Mouse (Mus musculus): Measurements from ENCODE around the gene Appl1. TPM values are rescaled to one million over a fixed set of nuclear protein-coding genes. Genes with fewer than 3 reads are reported as not detected.

Appl1 gene
- polyA plus RNA-seq, 1 experiment from 2014 or later, result 50.4 TPM

GRCm38 (mm10) chr14:26890777-26891176, 80.3 kb downstream of the Appl1 start:
- Histone ChIP-seq H3K9ac (no peak overlapping the region), H3K36me3 (no peaks in the 10 kb centered on the region), H3K27me3 (no peaks in the 10 kb centered on the region), H3K4me3 (no peak overlapping the region), H3K4me2 (no peak overlapping the region), H3K27ac (replicated peaks) (no peak overlapping the region), H3K9me3 (no peaks in the 10 kb centered on the region), H3K4me1 (replicated peaks) (no peaks in the 10 kb centered on the region)
- ATAC-seq (ENCODE audit: low read depth), result no peak
- WGBS, result 91% methylated on average over 3 of the region's 3 CpGs

- no peaks in the 10 kb centered on the region for H3K9me3 ChIP-seq
- no peak overlapping the region for H3K4me3 ChIP-seq
- WGBS, result 61% methylated on average over 3 of the region's 3 CpGs
- no peak for ATAC-seq (ENCODE audit: low read depth)
- H3K4me1 ChIP-seq (replicated peaks), result no peaks in the 10 kb centered on the region
- H3K27ac ChIP-seq (replicated peaks), result no peak overlapping the region
- H3K9ac ChIP-seq, result no peak overlapping the region
- no peaks in the 10 kb centered on the region for H3K27me3 ChIP-seq
- no peak overlapping the region for H3K4me2 ChIP-seq
- H3K36me3 ChIP-seq, result no peaks in the 10 kb centered on the region
Observed at GRCm38 (mm10) chr14:26887244-26887643, 83.8 kb downstream of the Appl1 start.

- no peaks in the 10 kb centered on the region for H3K27me3 ChIP-seq
- ATAC-seq (ENCODE audit: low read depth), result no peak
- H3K4me3 ChIP-seq, result no peak overlapping the region
- 88% methylated on average over 5 of the region's 5 CpGs for WGBS
- H3K36me3 ChIP-seq, result no peaks in the 10 kb centered on the region
- H3K4me2 ChIP-seq, result no peak overlapping the region
- H3K9ac ChIP-seq, result no peak overlapping the region
- no peak overlapping the region for H3K27ac ChIP-seq (replicated peaks)
- H3K9me3 ChIP-seq, result no peaks in the 10 kb centered on the region
- no peaks in the 10 kb centered on the region for H3K4me1 ChIP-seq (replicated peaks)
Observed at GRCm38 (mm10) chr14:26881700-26882099, 89.3 kb downstream of the Appl1 start.

- no peaks in the 10 kb centered on the region for H3K36me3 ChIP-seq
- H3K27me3 ChIP-seq, result no peaks in the 10 kb centered on the region
- H3K4me1 ChIP-seq (replicated peaks), result no peaks in the 10 kb centered on the region
- H3K4me2 ChIP-seq, result no peak overlapping the region
- no peak for ATAC-seq (ENCODE audit: low read depth)
- H3K9me3 ChIP-seq, result no peaks in the 10 kb centered on the region
- H3K4me3 ChIP-seq, result no peak overlapping the region
- 78% methylated on average over 2 of the region's 2 CpGs for WGBS
- H3K27ac ChIP-seq (replicated peaks), result no peak overlapping the region
- H3K9ac ChIP-seq, result no peak overlapping the region
Observed at GRCm38 (mm10) chr14:26879976-26880375, 91.1 kb downstream of the Appl1 start.

- WGBS, result 66% methylated on average over 4 of the region's 4 CpGs
Observed at GRCm38 (mm10) chr14:26878756-26879155, 92.3 kb downstream of the Appl1 start.

More at GRCm38 (mm10) chr14:26878756-26879155, 92.3 kb downstream of the Appl1 start:
- H3K27ac ChIP-seq (replicated peaks), result no peak overlapping the region
- no peaks in the 10 kb centered on the region for H3K27me3 ChIP-seq
- H3K36me3 ChIP-seq, result no peaks in the 10 kb centered on the region
- no peak overlapping the region for H3K4me3 ChIP-seq
- no peaks in the 10 kb centered on the region for H3K4me1 ChIP-seq (replicated peaks)
- H3K4me2 ChIP-seq, result no peak overlapping the region
- no peak overlapping the region for H3K9ac ChIP-seq
- H3K9me3 ChIP-seq, result no peaks in the 10 kb centered on the region
- ATAC-seq (ENCODE audit: low read depth), result no peak

Other genes starting within 250 kb of the Appl1 start
- 0.22 TPM in 1 of 2 replicates, not detected in the other for gene Asb14, start 76.7 kb downstream of the Appl1 start, polyA plus RNA-seq (2015; fragmentation: Nextera tagmentation; extraction: Ambion mirVana)
- not detected in 2 replicates for gene Hesx1, start 23.2 kb upstream of the Appl1 start, polyA plus RNA-seq (2015; fragmentation: Nextera tagmentation; extraction: Ambion mirVana)
- 2.0 and 2.1 TPM in 2 replicates for gene Il17rd, start 67.7 kb upstream of the Appl1 start, polyA plus RNA-seq (2015; fragmentation: Nextera tagmentation; extraction: Ambion mirVana)
- 3.3 and 6.1 TPM in 2 replicates for gene Arhgef3, start 143.7 kb upstream of the Appl1 start, polyA plus RNA-seq (2015; fragmentation: Nextera tagmentation; extraction: Ambion mirVana)